Mouse (Mus musculus) spleen, adult 2 months (tissue): Measurements from ENCODE around the gene Dkk2.

ENCODE experiments used
- CTCF ChIP-seq: fragments of 200-500 bp; IDR thresholded peaks from 2 replicates; pipeline ENCODE4 v1.5.1; 2011; ENCODE audit warnings: mild to moderate bottlenecking, inconsistent platforms; ENCODE audit not compliant: insufficient read depth, insufficient read length, insufficient replicate concordance; ENCODE audit errors: extremely low read depth
- POLR2A ChIP-seq: fragments of 200-500 bp; IDR thresholded peaks from 2 replicates; pipeline ENCODE4 v1.6.1; 2011; ENCODE audit warnings: low read depth, low read length, inconsistent platforms

DNA sequence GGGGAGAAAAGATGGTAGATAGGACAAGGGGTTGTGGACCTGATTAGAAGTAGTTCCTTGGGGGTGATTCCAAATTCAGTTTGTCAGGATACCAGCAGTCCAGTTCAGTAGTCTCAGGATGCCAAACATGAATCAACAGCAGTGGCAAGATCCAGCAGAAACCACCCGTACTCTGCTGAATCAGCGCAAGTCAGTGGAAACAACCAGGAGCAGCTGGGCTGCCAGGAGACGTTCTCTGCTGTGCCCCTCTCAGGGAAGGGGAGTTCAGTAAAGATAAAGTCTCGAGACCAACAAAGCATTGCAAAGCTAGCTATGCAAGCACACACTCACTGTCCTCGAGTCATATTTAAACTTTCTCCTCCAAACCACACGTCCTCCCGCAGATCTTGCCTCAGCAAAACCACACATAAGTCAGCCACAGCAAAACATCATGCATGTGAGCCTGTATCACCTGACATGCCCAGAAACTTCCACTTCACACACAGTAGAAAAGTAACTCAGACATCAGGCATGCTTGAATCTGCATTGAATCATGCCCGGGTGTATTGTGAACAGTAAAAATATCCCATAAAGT lies 34.1 kb upstream of the Dkk2 start:
- TF ChIP-seq POLR2A (no peak), CTCF (no peak)
